Mouse (Mus musculus) cerebellum, postnatal 4 days (tissue): ENCODE measurements around the gene Rnpep.

Experiments used
- DNase-seq, 2 experiments: peaks; one replicate each; pipeline ENCODE4 v3.0.0; 2022; ENCODE audit warnings: low spot score in 2 of 2, mixed read lengths in 1 of 2

Gene Rnpep

DNA sequence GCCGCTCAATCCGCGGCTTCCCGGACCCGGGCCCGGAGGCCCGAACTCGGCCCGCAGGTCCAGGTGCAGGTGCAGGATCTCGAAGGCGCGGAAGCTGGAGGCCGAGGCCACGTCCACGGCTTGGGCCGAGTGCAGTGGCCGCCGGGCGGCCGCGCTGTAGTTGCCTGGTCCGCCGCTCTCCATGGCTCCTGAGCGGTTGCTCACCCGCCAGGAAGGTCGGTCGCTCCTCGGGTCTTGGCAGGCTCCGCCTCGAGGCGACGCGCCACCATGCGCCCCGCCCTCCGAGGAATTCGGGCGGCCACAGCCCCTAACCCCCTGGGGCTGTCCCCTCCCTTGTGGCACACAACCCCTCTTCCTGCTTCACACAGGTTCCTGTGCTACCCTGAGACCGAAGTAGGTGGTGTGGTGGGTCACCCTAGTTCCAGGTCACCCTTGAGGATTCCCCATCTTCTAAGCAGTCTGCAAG, at the start of gene Rnpep:
TSS of gene Rnpep (minus strand) at position 259 of the 466 bp plus-strand sequence.
- peak; percentile 36 to 67 for DNase-seq

DNA sequence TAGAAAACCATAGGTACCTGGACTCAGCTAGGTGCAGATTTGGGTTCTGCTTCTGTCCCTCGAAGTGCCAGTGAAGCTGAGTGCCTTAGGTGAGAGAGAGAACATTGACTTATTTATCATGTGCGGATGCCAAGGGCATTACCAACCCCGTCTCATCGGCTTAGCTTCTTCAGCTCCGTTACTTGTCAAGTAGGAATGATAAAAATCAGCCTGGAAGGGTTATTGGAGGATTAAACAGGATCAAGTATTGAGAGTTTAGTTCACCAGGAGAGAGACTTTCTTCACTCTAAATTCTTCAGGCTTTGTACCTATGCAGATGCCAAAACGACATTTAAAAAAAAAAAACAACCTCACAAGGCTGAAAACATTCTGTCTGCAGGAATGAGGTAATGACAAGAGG, 46.7 kb upstream of the Rnpep start:
- no peak for DNase-seq

DNA sequence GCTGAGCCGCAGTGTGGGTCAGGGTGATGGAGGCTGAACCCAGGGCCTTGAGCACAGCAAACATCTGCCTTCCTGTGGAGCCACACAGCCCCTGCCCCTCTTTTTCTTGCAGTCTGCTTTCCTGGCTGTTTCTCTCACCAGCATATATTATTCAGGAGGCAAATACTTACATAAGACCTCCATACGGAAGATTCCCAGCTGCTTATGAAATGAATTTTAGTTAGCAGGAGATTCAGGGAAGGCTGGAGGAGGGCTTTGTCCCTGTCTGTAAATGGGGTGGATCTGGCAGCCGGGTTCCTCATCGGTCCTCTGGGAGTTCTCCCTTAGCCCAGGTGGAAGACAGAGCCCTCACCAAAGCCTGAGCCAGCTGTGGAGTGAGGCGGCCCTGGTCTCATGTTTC, 44.5 kb upstream of the Rnpep start:
- no peak for DNase-seq

DNA sequence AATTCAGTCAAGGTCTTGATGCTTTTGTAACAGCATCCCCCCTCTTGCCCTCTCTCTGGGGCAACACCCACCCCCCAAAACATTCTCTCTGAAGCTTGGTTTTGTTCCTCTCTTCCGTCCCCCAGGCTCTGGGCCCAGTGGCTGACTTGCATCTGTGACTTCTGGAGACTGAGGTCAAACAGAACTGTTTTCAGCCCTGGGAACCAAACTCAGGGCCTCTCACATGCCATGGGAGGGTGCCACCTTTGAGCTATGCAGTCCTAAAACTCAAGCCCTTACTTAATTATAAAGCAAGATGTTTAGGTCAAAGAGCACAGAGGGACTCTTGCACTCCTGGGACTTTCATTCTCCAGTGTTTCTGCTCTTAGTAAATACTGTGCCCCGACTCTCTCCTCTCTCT, 42.0 kb upstream of the Rnpep start:
- DNase-seq, result no peak

DNA sequence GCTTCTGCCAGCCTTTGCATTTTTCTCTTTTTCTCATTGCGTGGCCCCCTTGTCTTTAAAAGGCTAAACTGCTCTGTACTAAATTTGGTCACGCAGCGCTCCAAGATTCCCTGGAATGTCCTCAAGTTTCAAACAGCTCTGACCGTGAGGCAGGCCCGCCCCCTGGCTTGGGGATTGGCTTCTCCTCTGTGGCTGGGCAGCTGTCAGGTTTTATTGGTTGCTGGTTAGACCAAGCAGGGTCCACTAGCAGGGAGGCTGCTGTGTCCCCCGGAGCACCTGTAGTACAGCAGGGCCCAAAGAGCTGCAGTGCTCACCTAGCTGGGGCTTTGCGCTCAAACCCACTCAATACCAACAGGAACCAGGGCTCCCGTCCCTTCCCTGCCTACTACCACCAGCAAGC, 40.7 kb upstream of the Rnpep start, which contains the start of gene Lmod1:
TSS of gene Lmod1 (plus strand) at position 237 of the 400 bp plus-strand sequence.
- DNase-seq, result no peak

DNA sequence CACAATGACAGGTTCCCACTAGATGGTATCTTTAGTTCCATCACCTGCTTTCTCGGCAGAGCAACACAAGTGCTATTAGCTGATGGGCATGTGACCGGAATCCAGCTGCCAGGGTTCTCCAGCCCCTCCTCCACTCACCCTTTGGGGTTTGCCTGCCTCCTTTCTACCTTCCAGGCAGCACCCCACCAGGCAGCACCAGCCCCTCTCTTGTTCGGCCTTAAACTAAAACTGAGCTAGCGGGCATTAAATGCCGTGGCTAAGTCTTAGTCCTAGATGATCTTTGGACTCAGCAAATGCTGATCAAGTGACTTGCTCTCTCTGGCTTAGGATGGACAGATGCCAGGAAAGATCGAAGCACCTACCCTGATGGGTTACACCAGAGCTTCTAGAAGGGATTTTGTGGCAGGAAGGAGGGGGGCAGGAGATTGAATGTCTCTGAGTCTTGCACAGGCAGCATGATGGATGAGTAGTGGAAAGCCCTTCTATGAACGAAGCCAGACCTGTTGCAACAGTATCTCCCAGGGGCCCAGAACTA, 39.5 kb upstream of the Rnpep start:
- DNase-seq, result no peak

DNA sequence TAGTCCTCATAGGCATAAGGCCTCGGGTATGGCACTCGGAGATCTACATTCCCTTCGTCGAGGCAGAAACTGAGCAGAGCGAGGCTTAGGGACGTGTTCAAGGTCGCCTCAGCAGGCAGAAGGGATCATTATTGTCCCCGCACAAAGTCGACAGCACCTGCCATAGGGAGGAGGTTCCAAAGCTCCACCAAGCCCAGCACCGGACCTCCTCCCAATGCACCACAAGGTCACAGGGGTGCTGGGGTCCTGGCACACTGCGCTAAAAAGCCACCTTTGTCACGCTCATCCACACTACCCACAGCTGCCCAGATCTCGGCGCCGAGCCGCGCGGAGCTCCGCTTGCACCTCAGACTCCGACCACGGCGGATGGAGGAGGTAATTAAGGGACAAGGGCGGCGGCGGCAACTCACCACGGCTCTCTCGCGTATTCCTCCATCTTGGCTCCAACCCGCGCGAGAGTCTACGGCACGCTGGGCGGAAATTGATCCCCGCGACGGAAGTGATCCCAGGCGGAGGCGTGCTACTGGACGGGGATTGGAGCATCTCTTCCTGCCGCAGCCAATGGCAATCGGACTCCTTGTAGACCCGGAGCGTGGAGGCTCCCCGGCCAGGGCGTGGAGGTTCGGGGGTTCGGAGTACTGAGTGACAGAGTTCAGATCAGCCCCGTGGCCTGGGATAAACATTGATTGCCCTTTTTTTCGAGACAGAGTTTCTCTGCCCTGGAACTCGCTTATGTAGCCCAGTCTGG, 29.6 kb upstream of the Rnpep start, which contains the start of gene Timm17a:
TSS of gene Timm17a (minus strand) at position 495 of the 748 bp plus-strand sequence.
- peak; percentile 83 to 91 for DNase-seq

DNA sequence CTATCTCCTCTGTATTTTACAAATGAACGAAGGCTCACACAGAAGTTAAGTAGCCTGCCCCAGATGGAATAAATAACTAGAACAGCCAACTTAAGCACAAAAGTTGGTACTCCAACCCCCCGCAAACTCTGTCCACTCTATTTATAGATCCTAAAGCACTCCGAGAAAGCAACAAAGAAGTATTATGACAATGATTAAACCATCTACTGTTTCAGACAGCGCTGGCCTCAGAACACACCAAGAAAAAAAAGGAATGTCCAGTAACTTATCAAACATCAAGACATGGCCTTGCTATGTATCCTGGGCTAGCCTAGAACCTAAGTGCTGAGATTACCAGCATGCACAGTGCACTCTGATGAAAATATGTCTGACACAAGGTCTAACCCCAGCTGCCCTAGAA, 28.3 kb upstream of the Rnpep start:
- no peak for DNase-seq

DNA sequence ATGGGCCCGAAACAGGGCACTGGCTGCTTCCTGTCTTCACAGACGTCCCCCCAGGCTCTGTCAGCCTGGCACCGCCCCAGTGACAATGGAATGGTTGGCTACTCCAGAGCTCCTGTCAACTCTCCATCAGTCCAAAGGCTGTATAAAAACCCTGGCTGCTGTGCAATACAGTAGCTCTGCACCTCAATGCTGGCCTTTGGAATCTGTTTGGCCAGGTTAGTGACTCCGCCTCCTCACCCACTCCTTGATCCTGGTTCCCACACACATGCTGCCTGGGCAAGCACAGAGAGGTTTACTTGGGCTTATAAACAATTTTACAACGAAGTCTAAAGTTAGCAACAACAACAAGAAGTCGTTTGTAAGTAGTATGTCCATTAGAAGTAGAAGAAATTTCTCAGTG, 27.5 kb upstream of the Rnpep start:
- peak in 1 of 2 experiments; percentile 8 for DNase-seq

DNA sequence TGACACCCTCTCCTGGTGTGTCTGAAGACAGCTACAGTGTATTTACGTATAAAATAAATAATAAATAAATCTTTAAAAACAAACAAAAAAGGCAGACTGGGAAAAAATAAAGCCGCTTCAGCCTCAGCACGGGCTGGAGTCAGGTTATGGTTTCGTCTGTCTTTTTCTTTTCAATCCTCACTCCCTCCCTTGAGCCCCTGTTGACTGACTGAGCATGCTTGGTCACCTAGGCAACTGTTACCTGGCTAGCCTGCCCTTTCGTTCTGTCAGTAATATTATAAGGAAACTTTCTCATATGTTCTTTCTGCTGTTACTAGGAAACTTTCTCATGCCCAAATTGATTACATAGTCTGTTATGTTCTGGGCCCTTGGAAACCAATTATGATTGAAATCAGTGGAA, 7.0 kb upstream of the Rnpep start:
- DNase-seq, result no peak

DNA sequence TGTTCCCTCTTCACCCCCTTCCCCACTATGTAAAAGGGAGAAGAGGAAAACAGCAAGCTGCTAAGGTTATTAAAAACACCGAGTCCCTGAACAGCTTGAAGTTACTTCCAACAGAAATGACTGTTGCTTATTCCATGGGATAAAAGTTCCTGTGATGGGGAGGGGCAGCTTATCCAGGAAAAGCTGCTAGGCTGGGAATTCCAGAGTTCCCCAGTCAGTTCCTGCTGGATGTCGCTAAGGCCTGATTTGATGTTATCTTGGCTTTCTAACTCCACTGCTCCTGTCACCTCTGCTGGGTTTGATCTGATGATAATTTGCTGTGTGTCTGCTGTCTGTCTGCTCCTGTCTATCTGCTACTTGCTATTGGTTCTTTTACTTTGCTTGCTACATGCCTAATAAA, 2.4 kb upstream of the Rnpep start:
- no peak for DNase-seq

DNA sequence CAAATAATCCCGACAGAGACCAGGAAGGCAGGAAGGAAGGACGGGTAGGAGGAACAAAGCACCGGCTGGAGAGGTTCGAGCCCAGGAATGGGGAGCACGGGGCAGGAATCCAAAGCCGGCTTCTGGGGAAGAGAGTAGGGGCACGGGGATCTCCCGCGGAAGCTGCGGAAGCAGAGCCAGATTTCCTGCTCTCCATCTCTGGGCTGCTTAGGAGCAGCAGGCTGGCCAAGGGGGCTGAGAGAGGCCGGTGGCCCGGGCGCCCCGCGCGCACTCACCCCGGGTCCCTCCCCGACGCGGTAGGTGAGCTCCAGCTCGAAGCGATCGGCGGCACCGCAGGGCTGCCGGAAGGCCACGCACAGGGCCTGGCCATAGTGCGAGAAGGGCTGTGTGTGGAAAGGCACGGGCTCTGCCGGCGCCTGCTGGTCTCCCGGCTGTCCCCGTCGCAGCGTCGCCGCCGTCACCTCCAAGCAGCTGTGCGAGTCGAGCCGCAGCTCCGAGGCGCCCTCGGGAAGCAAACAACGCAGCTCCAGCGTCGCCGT, 528 bp downstream of the Rnpep start:
- DNase-seq, result peak; percentile 27 to 60

DNA sequence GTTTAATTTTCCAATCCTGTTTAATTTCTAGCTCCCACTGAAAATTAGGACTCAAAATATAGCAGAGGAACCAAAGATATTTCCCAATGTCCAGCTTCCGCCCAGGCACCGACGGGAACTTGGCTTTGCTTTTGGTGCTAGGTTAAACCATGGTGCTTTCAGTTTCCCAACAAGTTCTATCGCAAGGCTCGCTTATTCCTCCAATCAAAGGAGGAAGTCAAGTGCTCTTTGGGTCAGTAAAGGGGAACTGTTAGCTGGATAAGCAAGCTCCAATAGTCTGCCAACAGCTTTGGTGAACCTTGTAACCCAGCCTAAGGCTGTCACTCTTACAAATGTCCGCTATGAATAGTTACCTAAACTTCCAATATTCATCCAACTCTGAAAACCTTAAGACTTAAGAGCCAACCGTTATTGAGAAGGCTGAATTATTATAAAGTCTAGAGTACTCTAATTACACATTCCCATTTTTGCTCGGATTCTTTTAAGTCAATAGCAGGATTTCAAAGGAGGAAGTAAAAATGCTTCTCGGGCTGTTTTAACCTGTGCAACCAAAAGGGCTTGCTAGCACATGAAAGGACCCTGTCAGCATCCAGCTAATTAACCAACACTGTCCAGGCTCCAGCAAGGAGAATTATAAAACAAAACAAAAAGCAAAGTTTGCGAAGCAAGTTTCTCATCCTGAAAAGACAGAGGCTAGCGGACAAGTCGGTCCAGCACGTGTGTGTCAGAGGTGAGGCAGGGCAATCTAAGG, 1.2 kb downstream of the Rnpep start:
- no peak for DNase-seq

DNA sequence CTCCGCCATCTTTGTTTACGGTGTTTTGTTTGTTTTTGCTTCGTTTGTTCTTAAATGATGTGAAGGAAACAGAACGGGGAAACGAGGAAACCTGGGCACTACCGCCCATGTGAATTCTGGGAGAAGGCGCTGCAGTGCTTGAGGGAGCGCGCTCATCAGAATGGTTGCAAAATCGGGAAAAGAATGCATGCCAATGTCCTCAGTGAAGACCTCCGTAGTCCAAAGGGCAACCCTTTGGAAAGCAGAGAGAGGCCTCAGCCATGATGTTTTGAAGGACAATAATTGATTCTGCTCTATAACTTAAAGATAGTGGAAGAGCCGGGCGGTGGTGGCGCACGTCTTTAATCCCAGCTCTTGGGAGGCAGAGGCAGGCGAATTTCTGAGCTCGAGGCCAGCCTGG, 2.0 kb downstream of the Rnpep start:
- no peak for DNase-seq

DNA sequence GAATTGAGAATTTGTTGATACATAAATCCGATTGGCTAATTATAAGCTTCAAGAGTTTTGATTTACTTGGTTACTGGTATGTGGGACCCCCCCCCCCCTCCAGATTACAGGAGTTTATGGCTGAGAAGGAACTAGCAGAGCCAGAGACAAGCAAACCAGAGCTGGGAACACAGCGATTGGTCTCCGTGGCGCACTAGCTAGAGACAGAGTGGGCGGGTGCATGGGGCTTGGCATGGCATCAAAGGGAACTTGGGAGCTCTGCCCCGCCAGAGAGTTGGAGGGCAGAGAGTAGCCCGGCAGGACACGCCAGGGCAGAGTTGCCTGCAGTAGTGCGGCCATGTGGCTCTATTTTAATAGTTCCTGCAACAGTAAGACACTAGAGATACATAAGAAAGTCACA, 3.2 kb downstream of the Rnpep start:
- peak; percentile 38 to 57 for DNase-seq

DNA sequence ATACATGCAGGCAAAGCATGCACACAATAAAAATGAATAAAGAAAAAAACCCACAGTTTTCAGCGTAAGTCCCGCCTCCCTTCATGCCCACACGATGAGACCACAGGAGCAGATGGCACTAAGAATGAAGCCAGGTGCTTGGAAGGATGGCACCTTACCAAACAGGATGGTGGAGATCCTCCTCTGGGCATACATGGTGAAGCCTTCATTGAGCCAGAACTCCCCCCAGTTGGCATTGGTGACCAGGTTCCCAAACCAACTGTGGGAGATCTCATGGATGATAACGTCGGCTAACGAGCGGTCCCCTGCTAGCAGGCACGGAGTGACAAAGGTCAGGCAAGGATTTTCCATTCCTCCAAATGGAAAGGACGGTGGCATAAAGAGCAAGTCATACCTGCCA, 12.5 kb downstream of the Rnpep start:
- DNase-seq, result no peak

DNA sequence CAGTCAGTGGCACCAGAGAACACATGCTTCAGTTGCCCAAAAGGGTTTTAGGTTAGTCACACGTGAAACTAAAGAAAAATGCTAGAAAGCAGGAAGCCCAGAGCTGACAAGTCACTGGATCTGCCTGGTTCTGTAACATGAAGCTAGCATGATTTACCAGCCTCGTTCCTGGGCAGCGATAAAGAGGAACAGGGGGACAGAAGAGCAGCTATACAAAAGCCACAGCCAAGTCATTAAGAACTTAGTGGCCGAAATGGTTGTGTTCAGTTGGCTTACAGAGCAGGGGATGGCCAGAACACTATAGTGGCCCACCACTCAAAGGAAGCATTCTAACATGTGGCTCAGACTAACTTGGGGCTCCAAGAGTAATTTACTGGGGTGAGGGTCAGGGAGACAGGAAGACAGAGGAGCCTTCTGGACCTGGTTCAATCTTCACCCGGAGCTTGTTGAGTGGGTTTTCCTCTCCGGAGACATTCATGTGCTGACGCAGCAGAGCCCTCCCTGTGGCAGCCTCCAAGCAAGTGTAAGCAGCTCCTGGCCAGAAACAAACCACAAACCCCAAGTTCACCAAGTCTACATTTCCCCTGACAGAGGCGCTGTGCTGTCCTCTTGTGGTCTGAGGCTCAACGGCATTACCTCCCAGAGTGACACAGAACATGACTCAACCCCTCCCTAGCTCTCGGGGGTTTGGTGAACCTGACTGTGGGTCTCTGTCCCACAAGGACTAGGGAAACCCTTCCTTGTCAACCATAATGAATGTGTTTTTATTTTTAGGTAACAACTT, 16.0 kb downstream of the Rnpep start:
- DNase-seq, result no peak

DNA sequence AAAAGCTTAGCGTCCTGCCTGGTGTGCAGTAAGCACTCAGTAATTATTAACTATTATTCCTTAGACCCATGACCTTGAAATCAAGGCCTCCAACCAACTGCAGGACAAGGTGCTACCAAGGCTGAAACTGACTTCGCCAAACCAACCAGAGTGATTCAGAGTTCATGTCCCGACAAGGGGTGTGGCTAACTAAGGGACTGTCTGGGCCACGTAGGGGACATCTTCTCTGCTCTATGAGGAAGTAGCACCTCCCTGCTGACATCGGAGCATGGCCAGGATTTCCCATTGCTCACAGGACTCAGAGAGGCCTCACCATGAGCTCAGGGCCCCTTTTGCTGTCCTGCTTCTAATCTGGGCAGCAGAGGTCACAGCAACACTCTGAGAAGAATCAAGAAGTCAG, 18.1 kb downstream of the Rnpep start:
- DNase-seq, result no peak

DNA sequence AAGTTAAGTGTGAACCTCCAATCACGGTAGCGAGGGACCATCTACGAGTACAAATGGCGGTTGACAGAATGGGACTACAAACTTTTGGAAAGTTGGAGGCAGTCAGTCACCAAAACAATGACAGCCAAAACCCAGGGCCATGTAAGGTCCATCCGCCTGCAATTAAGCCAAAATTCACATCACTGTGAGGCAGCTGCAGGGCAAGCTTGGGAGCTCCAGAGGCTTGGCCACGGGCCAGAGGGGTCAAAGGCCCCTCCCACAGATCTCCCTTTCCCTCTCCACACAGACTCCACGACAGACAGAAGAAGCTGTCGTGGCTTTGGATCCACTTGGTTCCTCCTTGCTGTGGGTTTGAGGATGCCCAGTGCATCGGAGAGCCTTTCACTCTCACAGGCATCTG, 20.6 kb downstream of the Rnpep start:
- no peak for DNase-seq

DNA sequence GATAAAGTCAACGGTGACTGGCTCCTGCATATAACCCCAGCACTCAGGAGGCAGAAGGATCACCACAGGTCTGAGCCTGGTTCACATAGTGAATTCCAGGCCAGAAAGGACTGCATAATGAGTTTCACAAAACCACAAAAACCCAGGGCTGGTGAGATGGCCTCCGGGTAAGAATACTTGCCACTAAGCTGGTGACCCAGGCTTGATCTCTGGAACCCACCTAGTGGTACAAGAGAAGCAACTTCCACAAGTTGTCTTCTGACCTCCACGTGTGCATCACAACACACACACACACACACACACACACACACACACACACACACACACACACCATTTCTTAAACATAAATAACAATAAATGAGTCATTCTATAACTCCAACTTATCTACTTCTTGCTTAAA, 21.6 kb downstream of the Rnpep start:
- DNase-seq, result no peak

DNA sequence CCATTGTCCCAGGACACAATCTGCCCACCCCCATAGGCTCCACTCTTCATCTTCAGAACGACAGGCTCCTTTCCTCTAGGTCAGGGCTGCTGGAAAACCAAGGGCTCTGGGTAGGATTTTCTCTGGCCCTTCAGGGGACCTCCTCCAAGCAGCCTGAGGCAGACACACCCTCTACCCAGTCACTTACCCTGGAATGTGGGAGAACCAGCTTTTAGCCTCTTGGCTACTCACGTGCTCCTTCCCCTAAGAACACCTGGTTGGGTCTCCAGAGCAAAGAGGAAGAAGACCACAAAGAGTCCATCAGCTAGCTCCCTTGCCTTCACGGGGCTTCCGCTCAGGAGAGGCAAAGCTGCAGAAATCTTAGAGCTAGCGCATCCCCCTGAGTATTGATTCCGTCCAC, 23.0 kb downstream of the Rnpep start:
- no peak for DNase-seq

DNA sequence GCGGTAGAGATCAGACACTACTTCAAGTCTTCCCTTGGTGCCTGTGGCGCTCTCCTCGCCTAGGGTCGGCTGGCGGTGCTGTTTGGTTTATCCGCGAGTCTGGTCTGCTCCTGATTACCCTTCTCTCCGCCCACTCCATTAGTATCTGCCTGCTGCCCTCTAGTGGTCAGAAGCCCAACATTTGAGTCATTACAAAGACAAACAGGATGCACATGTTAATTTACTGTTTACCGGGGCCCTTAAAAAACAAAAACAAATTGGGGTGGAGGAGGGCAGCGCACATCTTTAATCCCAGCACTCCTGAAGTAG, 24.8 kb downstream of the Rnpep start:
- DNase-seq, result peak; percentile 69 to 87
